ENCODE assay signal across 17 mouse cellular contexts in the genomic region with DNA sequence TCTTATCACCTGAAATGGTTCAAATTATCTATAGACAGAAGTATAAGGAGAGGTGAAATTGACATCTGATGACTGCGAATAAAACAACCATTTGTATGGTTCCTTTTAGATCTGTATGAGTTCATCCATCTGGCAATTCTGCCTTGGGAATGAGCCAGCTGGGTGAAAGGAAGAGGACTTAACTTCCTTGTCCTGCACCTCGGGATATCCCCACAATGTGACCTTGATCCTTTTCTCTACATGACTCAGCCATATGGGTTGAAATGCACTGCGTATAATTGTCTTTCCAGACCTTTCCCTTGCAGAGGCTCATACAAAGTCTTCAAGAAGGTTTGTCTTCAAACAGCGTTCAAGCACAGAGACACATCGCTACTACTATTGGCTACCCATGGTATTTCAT.
"Had no signal": no experiment of that assay in that cellular context is flagged by ENCODE, and none has a peak within 500 bp of the region (broad histone marks: within the 10 kb centered on the region; RNA-seq: fewer than 3 reads in every experiment).

No protein-coding gene starts in this region.

- H3K4me1 ChIP-seq: limb, embryonic 10.5 days; liver, embryonic 12.5 days; liver, embryonic 15.5 days; lung, embryonic 15.5 days; megakaryocyte, embryonic 14.5 days had no signal

- H3K9ac ChIP-seq: limb, embryonic 13.5 days; liver, embryonic 12.5 days; liver, embryonic 15.5 days; lung, embryonic 15.5 days; midbrain, embryonic 13.5 days had no signal

- H3K27ac ChIP-seq: layer of hippocampus, adult 2 months; limb, embryonic 10.5 days; limb, embryonic 13.5 days; liver, embryonic 12.5 days; liver, embryonic 15.5 days; lung, embryonic 15.5 days; midbrain, embryonic 10.5 days; midbrain, embryonic 13.5 days had no signal

- DNase-seq: kidney, postnatal 14 days; kidney, postnatal 4 days; layer of hippocampus, adult 9-11 months; liver; lung, adult 18-20 months; lung, postnatal 10 days; lung, postnatal 36 days; thymus, postnatal 25 days had no signal

- H3K36me3 ChIP-seq: limb, embryonic 10.5 days; limb, embryonic 13.5 days; liver, embryonic 12.5 days; liver, embryonic 15.5 days; lung, embryonic 15.5 days; midbrain, embryonic 10.5 days; midbrain, embryonic 13.5 days had no signal

- ATAC-seq: liver, embryonic 12.5 days; midbrain, embryonic 13.5 days had no signal

- H3K27me3 ChIP-seq: limb, embryonic 13.5 days; liver, embryonic 12.5 days; liver, embryonic 15.5 days; lung, embryonic 15.5 days; megakaryocyte, embryonic 14.5 days; midbrain, embryonic 13.5 days had no signal

- H3K4me2 ChIP-seq: limb, embryonic 13.5 days; liver, embryonic 12.5 days; liver, embryonic 15.5 days; lung, embryonic 15.5 days; midbrain, embryonic 13.5 days had no signal

- H3K4me3 ChIP-seq: layer of hippocampus, adult 2 months; limb, embryonic 10.5 days; limb, embryonic 13.5 days; liver, embryonic 12.5 days; liver, embryonic 15.5 days; lung, embryonic 15.5 days; megakaryocyte, embryonic 14.5 days; midbrain, embryonic 10.5 days; midbrain, embryonic 13.5 days had no signal

- H3K9me3 ChIP-seq: limb, embryonic 10.5 days; limb, embryonic 13.5 days; liver, embryonic 12.5 days; liver, embryonic 15.5 days; lung, embryonic 15.5 days; megakaryocyte, embryonic 14.5 days; midbrain, embryonic 10.5 days; midbrain, embryonic 13.5 days had no signal
